Mouse (Mus musculus): ENCODE data around the gene Foxp1. TPM values are rescaled to one million over a fixed set of nuclear protein-coding genes. Genes with fewer than 3 reads are reported as not detected.

The Foxp1 gene
- total RNA-seq, 2 experiments from 2014 or later: 39.0 to 40.6 TPM

GRCm38 (mm10) chr6:99135938-99136729, 386.4 kb downstream of the Foxp1 start:
- DNase-seq: no peak

- no peak for DNase-seq
These were observed 390.7 kb downstream of the Foxp1 start for GRCm38 (mm10) chr6:99131815-99132214.

- DNase-seq: no peak
These were observed 391.6 kb downstream of the Foxp1 start for GRCm38 (mm10) chr6:99130758-99131410.

- no peak for DNase-seq
These were observed 395.8 kb downstream of the Foxp1 start for GRCm38 (mm10) chr6:99126717-99127116.

GRCm38 (mm10) chr6:99120776-99121766, 401.4 kb downstream of the Foxp1 start:
- peak in 1 of 2 experiments; percentile 17 for DNase-seq

GRCm38 (mm10) chr6:99118534-99118933, 404.0 kb downstream of the Foxp1 start:
- no peak for DNase-seq

GRCm38 (mm10) chr6:99117411-99117810, 405.1 kb downstream of the Foxp1 start:
- DNase-seq: peak; percentile 74 to 78

GRCm38 (mm10) chr6:99111856-99112255, 410.7 kb downstream of the Foxp1 start:
- DNase-seq: no peak

GRCm38 (mm10) chr6:99108417-99108816, 414.1 kb downstream of the Foxp1 start:
- no peak for DNase-seq

GRCm38 (mm10) chr6:99107674-99108073, 414.8 kb downstream of the Foxp1 start:
- no peak for DNase-seq

GRCm38 (mm10) chr6:99107081-99107482, 415.4 kb downstream of the Foxp1 start:
- DNase-seq: no peak

GRCm38 (mm10) chr6:99105979-99106378, 416.5 kb downstream of the Foxp1 start:
- DNase-seq: no peak

- no peak for DNase-seq
These were observed 418.1 kb downstream of the Foxp1 start for GRCm38 (mm10) chr6:99104446-99104845.

- no peak for DNase-seq
These were observed 418.6 kb downstream of the Foxp1 start for GRCm38 (mm10) chr6:99103911-99104310.

- DNase-seq: peak in 1 of 2 experiments; percentile 8
These were observed 421.0 kb downstream of the Foxp1 start for GRCm38 (mm10) chr6:99101489-99101908.

- DNase-seq: no peak
These were observed 422.2 kb downstream of the Foxp1 start for GRCm38 (mm10) chr6:99100331-99100730.

GRCm38 (mm10) chr6:99099781-99100180, 422.7 kb downstream of the Foxp1 start:
- no peak for DNase-seq

GRCm38 (mm10) chr6:99097191-99097590, 425.3 kb downstream of the Foxp1 start:
- no peak for DNase-seq

GRCm38 (mm10) chr6:99096776-99097166, 425.8 kb downstream of the Foxp1 start:
- no peak for DNase-seq

GRCm38 (mm10) chr6:99096105-99096775, 426.3 kb downstream of the Foxp1 start:
- DNase-seq: peak; percentile 28 to 38

Data from adrenal gland, postnatal 36 days (tissue).